Mouse (Mus musculus) kidney, adult 2 months (tissue): Measurements from ENCODE around the gene Tubb1.

Experiments used
- CTCF ChIP-seq: fragments of 200-500 bp; conservative IDR thresholded peaks from 2 replicates; pipeline ENCODE4 v1.5.1; 2011; ENCODE audit warnings: low read depth, mild to moderate bottlenecking, control low read depth, low read length, moderate library complexity, mixed read lengths; ENCODE audit not compliant: insufficient read depth, insufficient read length
- POLR2A ChIP-seq: fragments of 200-500 bp; IDR thresholded peaks from one replicate; pipeline ENCODE4 v1.6.1; 2011; ENCODE audit warnings: low read depth, low read length, control low read depth

DNA sequence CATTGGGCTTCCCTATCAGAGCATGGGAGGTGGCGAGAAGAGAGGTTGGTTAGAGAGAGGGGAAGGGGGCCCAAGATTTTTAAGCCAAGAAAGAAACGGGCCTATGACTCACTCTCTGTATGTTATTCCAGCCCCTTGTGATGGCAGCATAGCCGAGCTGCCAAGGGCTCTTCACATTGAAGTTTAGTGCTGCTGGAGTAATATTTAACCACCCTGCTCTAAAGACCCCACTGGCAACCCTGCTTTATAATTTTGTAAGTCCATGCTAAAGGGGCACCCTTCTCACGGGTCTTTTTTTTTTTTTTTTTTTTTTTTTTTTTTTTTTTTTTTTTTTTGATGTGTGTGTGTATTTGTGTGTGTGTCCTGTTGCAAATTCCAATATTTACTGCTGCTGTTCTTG lies 8.6 kb upstream of the Tubb1 start:
- TF ChIP-seq CTCF = no peak
- TF ChIP-seq POLR2A = no peak
